Mouse (Mus musculus) heart, adult 2 months (tissue): ENCODE measurements at regions not wholly inside any gene's neighbourhood (a gene's known extent, or its start where the extent isn't known, plus 50 kb on each side); places are given as distances from the start of the nearest gene placed in this dataset.

Experiments
- CTCF ChIP-seq: fragments of 200-600 bp; IDR thresholded peaks from 2 replicates; pipeline ENCODE4 v1.8.1; 2022; ENCODE audit warnings: antibody characterized with exemption, mild to moderate bottlenecking, moderate library complexity
- POLR2A ChIP-seq: fragments of 200-500 bp; IDR thresholded peaks from 2 replicates; pipeline ENCODE4 v1.6.1; 2011; ENCODE audit warnings: mild to moderate bottlenecking, low read depth, low read length, control low read depth; ENCODE audit not compliant: insufficient read depth

GRCm38 (mm10) chr1:45599421-45599820, 96.3 kb upstream of the Col5a2 start:
- TF ChIP-seq POLR2A = no peak
- no peak for TF ChIP-seq CTCF
